Mouse (Mus musculus) lung, postnatal 0 days (tissue): ENCODE measurements at regions not wholly inside any gene's neighbourhood (a gene's known extent, or its start where the extent isn't known, plus 50 kb on each side); places are given as distances from the start of the nearest gene placed in this dataset.

ENCODE experiments used
- ATAC-seq: fragments of 200-750 bp; cut with Nextera tagmentation; 2 replicates; pipeline ENCODE4 v1.8.0; 2017; ENCODE audit warnings: moderate library complexity
- DNase-seq: peaks from one replicate; pipeline ENCODE4 v3.0.0-alpha.2; 2016; ENCODE audit warnings: low spot score
- H3K27ac ChIP-seq: fragments of 300-500 bp; sonication (generic); 2 replicates; pipeline ENCODE4 v1.5.1; 2014; ENCODE audit warnings: antibody characterized with exemption, mild to moderate bottlenecking, low read length, mixed read lengths
- H3K27me3 ChIP-seq: fragments of 300-500 bp; sonication (generic); replicated peaks from 2 replicates; pipeline ENCODE4 v1.6.1; 2014; ENCODE audit warnings: low read length, mixed read lengths; ENCODE audit not compliant: insufficient read depth
- H3K36me3 ChIP-seq: fragments of 300-500 bp; sonication (generic); 2 replicates; pipeline ENCODE4 v1.6.1; 2014; ENCODE audit warnings: low read length, mixed read lengths; ENCODE audit not compliant: insufficient read depth
- H3K4me1 ChIP-seq: fragments of 300-500 bp; sonication (generic); 2 replicates; pipeline ENCODE4 v1.6.1; 2014; ENCODE audit warnings: antibody characterized with exemption, low read depth, low read length, mixed read lengths; ENCODE audit not compliant: insufficient read depth
- H3K4me2 ChIP-seq: fragments of 300-500 bp; sonication (generic); replicated peaks from 2 replicates; pipeline ENCODE4 v1.6.1; 2014; ENCODE audit warnings: low read depth, mild to moderate bottlenecking, low read length, moderate library complexity, mixed read lengths
- H3K4me3 ChIP-seq: fragments of 300-500 bp; sonication (generic); 2 replicates; pipeline ENCODE4 v1.5.1; 2014; ENCODE audit warnings: low read depth, low read length
- H3K9ac ChIP-seq: fragments of 300-500 bp; sonication (generic); replicated peaks from 2 replicates; pipeline ENCODE4 v1.6.1; 2014; ENCODE audit warnings: low read depth, mild to moderate bottlenecking
- H3K9me3 ChIP-seq: fragments of 300-500 bp; sonication (generic); 2 replicates; pipeline ENCODE4 v1.6.1; 2016; ENCODE audit warnings: low read length, mixed read lengths
- CTCF ChIP-seq: IDR thresholded peaks from 2 replicates; pipeline ENCODE4 v1.5.1; 2016; ENCODE audit warnings: antibody characterized with exemption, mild to moderate bottlenecking
- EP300 ChIP-seq: IDR thresholded peaks from 2 replicates; pipeline ENCODE4 v1.6.1; 2016; ENCODE audit warnings: antibody characterized with exemption, mild to moderate bottlenecking, control low read depth
- WGBS: fragments of 180-500 bp; shearing (Covaris S2); extraction: QIAGEN DNeasy Blood & Tissue Kit; methylation state at CpG from one replicate; pipeline ENCODE4 v1.1.7; 2014; 5-methylcytosine and 5-hydroxymethylcytosine counted together

DNA sequence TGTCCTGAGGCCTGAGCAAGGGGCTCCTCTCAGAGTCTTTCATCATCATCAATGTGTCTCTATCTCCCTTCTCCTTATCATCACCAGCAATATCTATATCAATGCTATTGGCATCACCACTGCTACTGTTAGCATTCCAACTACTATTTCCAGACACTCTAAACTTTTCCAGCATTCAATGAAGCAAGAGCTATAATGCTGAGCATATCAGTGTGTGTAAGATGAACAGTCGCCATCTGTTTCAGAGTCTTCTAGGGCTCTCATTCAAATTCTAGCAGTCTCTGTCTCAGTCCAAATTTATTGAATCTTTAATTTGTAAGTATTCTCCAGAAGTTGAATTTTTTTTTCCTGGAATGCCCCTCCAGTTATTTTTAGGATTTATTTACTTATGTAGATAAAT, 168.6 kb upstream of the Pld5 start:
- Histone ChIP-seq H3K9me3 (no peaks in the 10 kb centered on the region), H3K4me1 (no peaks in the 10 kb centered on the region), H3K9ac (no peak overlapping the region), H3K36me3 (no peaks in the 10 kb centered on the region), H3K4me3 (no peak overlapping the region), H3K27ac (no peak overlapping the region), H3K4me2 (no peak overlapping the region), H3K27me3 (no peaks in the 10 kb centered on the region)
- DNase-seq (no peak), ATAC-seq (no peak)
- WGBS: 85% methylated on average over 1 of the region's 1 CpGs
- no peak for TF ChIP-seq CTCF
- TF ChIP-seq EP300: no peak

- 39% methylated on average over 3 of the region's 3 CpGs for WGBS
- H3K4me2 ChIP-seq: no peak overlapping the region
- ATAC-seq: no peak
- no peak for TF ChIP-seq CTCF
- TF ChIP-seq EP300: no peak
- no peaks in the 10 kb centered on the region for H3K9me3 ChIP-seq
- DNase-seq: no peak
- H3K4me1 ChIP-seq: no peaks in the 10 kb centered on the region
- H3K4me3 ChIP-seq: no peak overlapping the region
- no peaks in the 10 kb centered on the region for H3K27me3 ChIP-seq
- no peak overlapping the region for H3K9ac ChIP-seq
- no peaks in the 10 kb centered on the region for H3K36me3 ChIP-seq
- H3K27ac ChIP-seq: no peak overlapping the region
Observed at GRCm38 (mm10) chr1:176440254-176440653, 165.1 kb upstream of the Pld5 start.

DNA sequence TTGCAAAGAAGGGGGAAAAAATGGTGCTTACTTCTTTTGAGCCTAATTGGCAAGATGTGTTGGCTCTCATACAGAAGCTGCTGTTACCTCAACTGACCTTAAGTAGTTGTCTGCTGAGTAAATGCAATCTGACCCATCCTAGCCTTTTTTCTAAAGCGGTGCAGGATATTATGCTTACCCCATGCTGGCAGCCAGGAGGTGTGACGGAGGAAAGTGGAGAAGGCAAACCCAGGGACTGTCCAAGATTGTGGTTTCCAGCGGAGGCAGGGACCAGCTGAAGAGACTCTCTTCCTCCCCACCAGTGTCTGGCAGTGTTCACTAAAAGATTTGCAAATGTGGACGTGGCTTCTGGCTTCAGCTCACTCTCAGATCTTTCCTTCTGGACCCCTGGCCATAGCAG, 152.7 kb upstream of the Pld5 start:
- Histone ChIP-seq H3K36me3 (no peaks in the 10 kb centered on the region), H3K27ac (no peak overlapping the region), H3K4me2 (no peak overlapping the region), H3K4me1 (no peaks in the 10 kb centered on the region), H3K27me3 (no peaks in the 10 kb centered on the region), H3K9me3 (no peaks in the 10 kb centered on the region), H3K9ac (no peak overlapping the region), H3K4me3 (no peak overlapping the region)
- WGBS: 30% methylated on average over 4 of the region's 4 CpGs
- DNase-seq: no peak
- no peak for TF ChIP-seq CTCF
- TF ChIP-seq EP300: no peak
- ATAC-seq: no peak

GRCm38 (mm10) chr1:176427046-176427445, 151.9 kb upstream of the Pld5 start:
- WGBS: 75% methylated on average over 2 of the region's 2 CpGs
- no peak for DNase-seq
- no peak for TF ChIP-seq CTCF
- TF ChIP-seq EP300: no peak
- Histone ChIP-seq H3K4me2 (no peak overlapping the region), H3K36me3 (no peaks in the 10 kb centered on the region), H3K27ac (no peak overlapping the region), H3K4me1 (no peaks in the 10 kb centered on the region), H3K4me3 (no peak overlapping the region), H3K27me3 (no peaks in the 10 kb centered on the region), H3K9ac (no peak overlapping the region), H3K9me3 (no peaks in the 10 kb centered on the region)
- no peak for ATAC-seq

DNA sequence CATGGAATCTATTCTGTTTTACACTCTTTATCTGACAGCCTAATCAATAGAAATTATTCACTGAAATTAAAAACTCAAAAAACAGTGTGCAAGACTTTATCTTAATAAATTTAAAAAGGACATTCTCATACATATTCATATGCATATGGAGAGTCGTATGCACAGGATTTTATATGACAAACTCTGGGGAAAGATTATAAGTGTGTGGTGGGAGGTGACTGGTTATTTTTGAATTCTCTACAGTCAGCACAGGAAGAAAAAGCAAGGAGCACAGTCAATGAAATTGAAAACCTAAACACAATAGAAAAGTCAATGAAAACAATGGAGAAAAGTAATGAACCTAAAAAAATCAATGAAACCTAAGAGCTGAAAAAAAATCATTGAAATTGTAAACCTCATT, 142.1 kb upstream of the Pld5 start:
- TF ChIP-seq EP300 (no peak), CTCF (no peak)
- ATAC-seq (no peak), DNase-seq (no peak)
- WGBS: 82% methylated on average over 1 of the region's 1 CpGs
- no peak overlapping the region for H3K27ac ChIP-seq
- H3K4me1 ChIP-seq: no peaks in the 10 kb centered on the region
- H3K27me3 ChIP-seq: no peaks in the 10 kb centered on the region
- no peak overlapping the region for H3K9ac ChIP-seq
- H3K36me3 ChIP-seq: no peaks in the 10 kb centered on the region
- H3K4me3 ChIP-seq: no peak overlapping the region
- no peaks in the 10 kb centered on the region for H3K9me3 ChIP-seq
- H3K4me2 ChIP-seq: no peak overlapping the region

DNA sequence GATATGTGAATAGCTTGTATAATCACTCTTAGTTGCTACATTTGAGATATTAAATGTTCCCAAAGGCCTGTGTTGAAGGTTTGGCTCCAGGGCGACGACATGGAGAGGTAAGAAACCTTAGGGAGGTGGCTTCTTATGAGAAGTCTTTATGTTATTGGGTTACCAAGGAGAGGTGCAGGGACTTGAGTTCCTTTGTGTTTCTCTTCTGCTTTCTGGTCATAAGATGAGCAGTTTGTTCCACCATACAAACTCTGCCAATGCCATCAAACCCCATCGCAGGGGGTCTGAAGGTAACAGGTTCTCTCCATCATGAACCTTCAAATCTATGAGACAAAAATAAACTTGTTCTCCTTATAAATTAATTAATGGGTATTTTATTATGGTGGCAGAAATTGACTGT, 129.0 kb upstream of the Pld5 start:
- H3K4me2 ChIP-seq: no peak overlapping the region
- H3K36me3 ChIP-seq: no peaks in the 10 kb centered on the region
- 85% methylated on average over 3 of the region's 3 CpGs for WGBS
- no peak overlapping the region for H3K4me3 ChIP-seq
- H3K27me3 ChIP-seq: no peaks in the 10 kb centered on the region
- DNase-seq (no peak), ATAC-seq (no peak)
- no peaks in the 10 kb centered on the region for H3K9me3 ChIP-seq
- TF ChIP-seq CTCF: no peak
- no peak for TF ChIP-seq EP300
- no peak overlapping the region for H3K27ac ChIP-seq
- H3K4me1 ChIP-seq: no peaks in the 10 kb centered on the region
- no peak overlapping the region for H3K9ac ChIP-seq

DNA sequence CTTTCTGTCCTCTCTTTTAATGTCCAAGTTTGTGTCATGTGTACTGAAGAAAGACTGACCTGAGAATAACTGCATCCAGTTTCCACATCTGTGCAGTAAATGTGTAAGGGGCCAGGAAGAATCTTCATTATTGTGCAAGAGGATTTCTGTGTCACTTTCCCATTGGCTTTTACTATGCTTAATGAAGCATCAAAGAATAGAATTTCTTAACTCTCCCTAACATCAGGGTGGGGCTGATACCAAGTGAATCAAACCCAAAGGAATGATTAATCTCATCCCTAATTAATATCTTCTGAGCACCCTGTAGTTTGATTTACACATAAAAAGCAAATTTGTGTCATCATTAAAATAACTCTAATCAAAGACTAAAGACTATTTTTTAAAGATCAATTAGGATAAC, 104.5 kb upstream of the Pld5 start:
- DNase-seq (no peak), ATAC-seq (no peak)
- H3K4me2 ChIP-seq: no peak overlapping the region
- no peak overlapping the region for H3K27ac ChIP-seq
- H3K4me3 ChIP-seq: no peak overlapping the region
- no peaks in the 10 kb centered on the region for H3K36me3 ChIP-seq
- H3K9ac ChIP-seq: no peak overlapping the region
- no peaks in the 10 kb centered on the region for H3K4me1 ChIP-seq
- no peak for TF ChIP-seq EP300
- no peak for TF ChIP-seq CTCF
- no peaks in the 10 kb centered on the region for H3K9me3 ChIP-seq
- no peaks in the 10 kb centered on the region for H3K27me3 ChIP-seq
